Mouse (Mus musculus) hindbrain, embryonic 16.5 days (tissue): Measurements from ENCODE around the gene Ubr4. TPM values are rescaled to one million over a fixed set of nuclear protein-coding genes. Genes with fewer than 3 reads are reported as not detected.

Source experiments
- ATAC-seq: fragments of 200-750 bp; cut with Nextera tagmentation; 2 replicates; pipeline ENCODE4 v1.8.0; 2017; ENCODE audit warnings: moderate TSS enrichment, moderate library complexity
- H3K27ac ChIP-seq: fragments of 300-500 bp; sonication (generic); 2 replicates; pipeline ENCODE4 v1.5.1; 2014; ENCODE audit warnings: low read depth, mild to moderate bottlenecking, control low read depth, low read length, moderate library complexity
- H3K27me3 ChIP-seq: fragments of 300-500 bp; sonication (generic); replicated peaks from 2 replicates; pipeline ENCODE4 v1.6.1; 2014; ENCODE audit warnings: low read length; ENCODE audit not compliant: control insufficient read depth, insufficient read depth
- H3K36me3 ChIP-seq: fragments of 300-500 bp; sonication (generic); 2 replicates; pipeline ENCODE4 v1.6.1; 2014; ENCODE audit warnings: mild to moderate bottlenecking, low read length, moderate library complexity, mixed read lengths; ENCODE audit not compliant: control insufficient read depth, insufficient read depth
- H3K4me1 ChIP-seq: fragments of 300-500 bp; sonication (generic); 2 replicates; pipeline ENCODE4 v1.6.1; 2014; ENCODE audit warnings: low read depth, low read length; ENCODE audit not compliant: control insufficient read depth, insufficient read depth
- H3K4me2 ChIP-seq: fragments of 300-500 bp; sonication (generic); 2 replicates; pipeline ENCODE4 v1.6.1; 2014; ENCODE audit warnings: mild to moderate bottlenecking, low read length, control low read depth, moderate library complexity
- H3K4me3 ChIP-seq: fragments of 300-500 bp; sonication (generic); 2 replicates; pipeline ENCODE4 v1.5.1; 2014; ENCODE audit warnings: mild to moderate bottlenecking, low read length, control low read depth, moderate library complexity
- H3K9ac ChIP-seq: fragments of 300-500 bp; sonication (generic); 2 replicates; pipeline ENCODE4 v1.6.1; 2014; ENCODE audit warnings: low read depth, mild to moderate bottlenecking, control low read depth, low read length, moderate library complexity
- H3K9me3 ChIP-seq: fragments of 300-500 bp; sonication (generic); 2 replicates; pipeline ENCODE4 v1.6.1; 2014; ENCODE audit warnings: mild to moderate bottlenecking, low read length, moderate library complexity; ENCODE audit not compliant: control insufficient read depth
- WGBS: fragments of 180-500 bp; shearing (Covaris S2); extraction: QIAGEN DNeasy Blood & Tissue Kit; methylation state at CpG from one replicate; pipeline ENCODE4 v1.1.7; 2014; 5-methylcytosine and 5-hydroxymethylcytosine counted together
- polyA plus RNA-seq: library from polyadenylated mRNA; unstranded; fragments of >200 nt; fragmentation: Nextera tagmentation; extraction: Ambion mirVana; gene quantifications from 2 replicates; pipeline ENCODE4 v1.2.1, GENCODE M21; 2015

The Ubr4 gene
- polyA plus RNA-seq, 1 experiment from 2014 or later = 82.1 TPM

DNA sequence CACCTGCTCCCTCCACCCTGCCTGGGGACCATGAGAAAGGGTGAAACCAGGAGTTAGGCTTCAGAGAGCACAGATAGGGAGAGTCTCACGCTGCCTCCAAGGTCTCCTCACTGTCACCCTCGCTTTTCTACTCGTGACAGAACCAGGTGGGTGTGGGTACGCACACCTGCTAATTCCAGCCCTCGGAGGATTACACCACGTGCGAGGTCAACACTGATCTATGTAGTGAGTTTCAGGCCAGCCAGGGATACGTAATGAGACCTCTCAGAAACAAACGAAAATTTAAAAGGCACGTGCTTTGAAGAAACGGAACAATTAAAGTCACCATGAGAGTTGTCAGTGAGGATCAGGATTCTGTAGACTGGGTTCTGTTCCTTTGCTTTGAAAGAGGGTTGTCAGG is 34.0 kb upstream of the Ubr4 start:
- no peaks in the 10 kb centered on the region for H3K4me1 ChIP-seq
- WGBS = 94% methylated on average over 11 of the region's 11 CpGs

GRCm38 (mm10) chr4:139319740-139320139 is 32.7 kb upstream of the Ubr4 start:
- Histone ChIP-seq H3K36me3 (no peaks in the 10 kb centered on the region; the same call in 1 of the 2 replicates), H3K4me1 (no peaks in the 10 kb centered on the region), H3K4me2 (no peak overlapping the region), H3K27me3 (no peaks in the 10 kb centered on the region), H3K9ac (no peak overlapping the region), H3K4me3 (no peak overlapping the region), H3K27ac (no peak overlapping the region), H3K9me3 (no peaks in the 10 kb centered on the region)
- WGBS = 86% methylated on average over 4 of the region's 4 CpGs
- no peak for ATAC-seq

More for the DNA sequence above, 34.0 kb upstream of the Ubr4 start:
- no peak overlapping the region for H3K4me3 ChIP-seq
- H3K27ac ChIP-seq = no peak overlapping the region
- no peaks in the 10 kb centered on the region for H3K27me3 ChIP-seq
- no peak for ATAC-seq
- no peak overlapping the region for H3K9ac ChIP-seq
- H3K36me3 ChIP-seq = peaks cover 5% of the 10 kb centered on the region; the same call in 1 of the 2 replicates
- no peaks in the 10 kb centered on the region for H3K9me3 ChIP-seq
- H3K4me2 ChIP-seq = no peak overlapping the region

DNA sequence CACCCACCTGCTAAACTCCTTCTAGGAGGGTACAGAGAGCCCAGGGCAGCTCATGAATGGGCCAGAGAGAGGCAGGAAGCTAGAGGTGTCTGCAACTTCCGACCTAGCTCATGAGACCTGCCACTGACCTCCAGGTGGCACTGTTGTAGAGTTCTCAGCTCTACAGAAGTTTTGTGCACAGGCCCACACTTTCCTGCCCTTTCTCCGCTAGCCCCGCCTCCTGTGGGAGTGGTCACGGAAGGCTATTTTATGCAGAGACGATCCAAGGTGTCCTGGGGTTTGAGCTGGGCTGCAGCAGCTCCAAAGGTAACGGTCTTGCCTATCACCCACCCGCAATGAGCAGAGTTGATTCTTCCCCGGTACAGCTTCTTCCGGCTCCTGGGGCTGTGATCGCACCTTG is 21.8 kb upstream of the Ubr4 start:
- Histone ChIP-seq H3K4me3 (peak overlapping the region; percentile 14; the same call in 1 of the 2 replicates), H3K9ac (no peak overlapping the region), H3K4me1 (no peaks in the 10 kb centered on the region), H3K4me2 (peak overlapping the region; percentile 38), H3K27me3 (no peaks in the 10 kb centered on the region), H3K9me3 (no peaks in the 10 kb centered on the region), H3K27ac (no peak overlapping the region), H3K36me3 (no peaks in the 10 kb centered on the region)
- 12% methylated on average over 10 of the region's 10 CpGs for WGBS
- ATAC-seq = no peak

- H3K9me3 ChIP-seq = no peaks in the 10 kb centered on the region
- no peaks in the 10 kb centered on the region for H3K36me3 ChIP-seq
- no peak for ATAC-seq
- H3K4me3 ChIP-seq = no peak overlapping the region
- 69% methylated on average over 7 of the region's 9 CpGs for WGBS
- no peak overlapping the region for H3K4me2 ChIP-seq
- H3K9ac ChIP-seq = no peak overlapping the region
- H3K4me1 ChIP-seq = no peaks in the 10 kb centered on the region; the same call in 1 of the 2 replicates
- no peaks in the 10 kb centered on the region; the same call in 1 of the 2 replicates for H3K27me3 ChIP-seq
- no peak overlapping the region for H3K27ac ChIP-seq
Observed at GRCm38 (mm10) chr4:139334631-139335295, 17.6 kb upstream of the Ubr4 start.

DNA sequence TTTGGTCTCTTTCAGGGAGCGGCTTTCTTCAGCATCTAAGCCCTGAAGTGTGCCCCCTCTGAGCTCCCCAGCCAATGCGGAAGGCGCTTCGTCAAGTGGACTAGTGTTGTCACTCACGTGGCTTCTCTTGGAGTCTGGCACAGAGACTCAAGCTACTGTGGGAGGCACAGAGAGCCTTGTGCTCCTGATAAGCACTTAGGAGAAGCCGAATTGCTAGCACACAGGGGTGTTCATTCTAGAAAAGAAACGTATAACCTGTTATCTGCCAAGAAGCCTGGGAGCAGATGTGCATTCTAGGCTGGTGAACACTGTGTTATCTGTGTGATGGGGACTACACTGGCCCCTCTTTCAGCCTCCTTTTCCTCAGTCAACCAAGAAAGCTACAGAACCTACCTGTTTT is 16.9 kb upstream of the Ubr4 start:
- no peaks in the 10 kb centered on the region for H3K36me3 ChIP-seq
- H3K4me1 ChIP-seq = no peaks in the 10 kb centered on the region; the same call in 1 of the 2 replicates
- ATAC-seq = no peak
- 67% methylated on average over 7 of the region's 7 CpGs for WGBS
- H3K9me3 ChIP-seq = no peaks in the 10 kb centered on the region
- H3K4me2 ChIP-seq = no peak overlapping the region
- H3K27me3 ChIP-seq = no peaks in the 10 kb centered on the region; the same call in 1 of the 2 replicates
- no peak overlapping the region for H3K4me3 ChIP-seq
- H3K27ac ChIP-seq = no peak overlapping the region
- H3K9ac ChIP-seq = no peak overlapping the region

GRCm38 (mm10) chr4:139336822-139337483 is 15.5 kb upstream of the Ubr4 start:
- no peaks in the 10 kb centered on the region for H3K9me3 ChIP-seq
- peak overlapping the region; percentile 35 for H3K9ac ChIP-seq
- no peaks in the 10 kb centered on the region for H3K36me3 ChIP-seq
- no peak overlapping the region for H3K4me3 ChIP-seq
- peak overlapping the region; percentile 41 for H3K4me2 ChIP-seq
- no peaks in the 10 kb centered on the region; the same call in 1 of the 2 replicates for H3K4me1 ChIP-seq
- H3K27me3 ChIP-seq = no peaks in the 10 kb centered on the region; the same call in 1 of the 2 replicates
- ATAC-seq = no peak
- 28% methylated on average over 24 of the region's 24 CpGs for WGBS
- H3K27ac ChIP-seq = no peak overlapping the region

DNA sequence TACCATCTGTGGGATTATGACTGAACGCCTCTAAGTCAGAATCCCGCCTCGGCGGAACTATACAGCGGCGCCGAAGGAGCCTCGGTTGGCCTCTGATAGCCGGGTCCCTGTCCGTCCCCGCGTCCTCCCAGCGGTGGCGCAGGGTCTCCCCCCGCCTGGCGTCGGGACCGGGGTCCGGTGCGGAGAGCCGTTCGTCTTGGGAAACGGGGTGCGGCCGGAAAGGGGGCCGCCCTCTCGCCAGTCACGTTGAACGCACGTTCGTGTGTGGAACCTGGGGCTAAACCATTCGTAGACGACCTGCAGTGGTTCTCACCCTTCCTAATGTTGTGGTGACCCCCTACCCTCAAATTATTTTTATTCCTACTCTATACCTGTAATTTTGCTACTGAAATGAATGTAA is 14.3 kb upstream of the Ubr4 start:
- no peaks in the 10 kb centered on the region for H3K36me3 ChIP-seq
- H3K9ac ChIP-seq = no peak overlapping the region
- no peaks in the 10 kb centered on the region for H3K9me3 ChIP-seq
- WGBS = 56% methylated on average over 33 of the region's 33 CpGs
- H3K4me3 ChIP-seq = no peak overlapping the region
- H3K27me3 ChIP-seq = no peaks in the 10 kb centered on the region; the same call in 1 of the 2 replicates
- H3K27ac ChIP-seq = no peak overlapping the region
- ATAC-seq = no peak
- no peak overlapping the region for H3K4me2 ChIP-seq
- no peaks in the 10 kb centered on the region; the same call in 1 of the 2 replicates for H3K4me1 ChIP-seq

DNA sequence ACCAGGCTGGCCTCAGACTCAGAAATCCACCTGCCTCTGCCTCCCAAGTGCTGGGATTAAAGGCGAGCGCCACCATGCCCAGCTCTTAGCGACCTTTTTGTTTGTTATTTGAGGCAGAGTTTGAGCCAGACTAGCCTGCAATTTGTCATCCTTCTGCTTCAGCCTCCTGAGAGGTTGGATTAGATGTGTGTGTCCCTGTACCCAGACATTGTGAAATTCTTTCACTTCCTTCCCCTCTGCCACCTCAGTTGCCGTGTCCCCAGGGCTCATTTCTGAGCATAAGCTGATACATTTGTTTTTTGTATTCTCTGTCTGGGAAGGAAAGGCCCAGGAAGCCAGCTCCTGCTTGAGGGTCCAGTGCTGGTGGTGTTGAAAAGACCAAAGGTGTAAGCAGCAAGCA is 11.6 kb upstream of the Ubr4 start:
- Histone ChIP-seq H3K9me3 (no peaks in the 10 kb centered on the region), H3K4me3 (no peak overlapping the region), H3K36me3 (no peaks in the 10 kb centered on the region), H3K27ac (no peak overlapping the region), H3K9ac (no peak overlapping the region), H3K4me1 (no peaks in the 10 kb centered on the region; the same call in 1 of the 2 replicates), H3K27me3 (no peaks in the 10 kb centered on the region; the same call in 1 of the 2 replicates), H3K4me2 (no peak overlapping the region)
- no peak for ATAC-seq
- WGBS = 84% methylated on average over 4 of the region's 4 CpGs

DNA sequence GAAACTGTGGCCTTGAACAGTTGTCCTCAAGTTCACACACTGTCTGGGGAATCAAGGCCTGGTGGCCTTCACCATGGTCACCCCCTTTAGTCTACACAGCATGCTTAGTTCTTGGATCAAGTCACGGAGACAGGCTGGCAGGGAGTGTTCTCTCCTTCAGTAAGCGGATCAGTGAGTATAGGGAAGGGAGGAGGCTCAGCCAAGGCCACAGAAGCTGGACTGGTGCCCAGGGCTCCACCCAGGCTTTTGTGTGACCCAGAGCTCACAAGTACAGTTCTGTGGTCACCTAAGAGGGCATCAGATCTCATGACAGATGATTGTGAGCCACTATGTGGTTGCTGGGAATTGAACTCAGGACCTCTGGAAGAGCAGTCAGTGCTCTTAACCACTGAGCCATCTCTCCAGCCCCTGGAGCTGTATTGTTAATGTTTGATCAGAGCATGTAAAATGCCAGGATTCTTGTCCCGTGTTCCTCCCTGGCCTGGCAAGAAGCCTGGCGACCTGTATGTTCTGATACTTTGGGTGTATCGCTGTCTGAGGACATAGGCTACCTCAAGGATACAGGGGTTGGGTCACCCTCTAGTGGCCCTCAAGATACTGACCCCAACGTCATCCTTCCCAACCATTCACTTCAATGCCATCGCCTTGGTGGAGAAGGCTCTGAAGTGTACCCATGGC is 10.7 kb upstream of the Ubr4 start:
- Histone ChIP-seq H3K27ac (no peak overlapping the region), H3K4me3 (no peak overlapping the region), H3K9ac (no peak overlapping the region), H3K9me3 (no peaks in the 10 kb centered on the region), H3K36me3 (peaks cover 2% of the 10 kb centered on the region), H3K27me3 (no peaks in the 10 kb centered on the region; the same call in 1 of the 2 replicates), H3K4me1 (no peaks in the 10 kb centered on the region; the same call in 1 of the 2 replicates), H3K4me2 (no peak overlapping the region)
- no peak for ATAC-seq
- WGBS = 76% methylated on average over 7 of the region's 7 CpGs
